Mouse (Mus musculus) liver, postnatal 0 days (tissue): Measurements from ENCODE around the gene Utrn. TPM values are rescaled to one million over a fixed set of nuclear protein-coding genes. Genes with fewer than 3 reads are reported as not detected.

Experiments
- ATAC-seq: fragments of 200-750 bp; cut with Nextera tagmentation; 2 replicates; pipeline ENCODE4 v1.8.0; 2017; ENCODE audit warnings: mild to moderate bottlenecking, moderate library complexity
- DNase-seq: peaks from one replicate; pipeline ENCODE4 v3.0.0-alpha.2; 2016
- H3K27ac ChIP-seq: fragments of 300-500 bp; sonication (generic); 2 replicates; pipeline ENCODE4 v1.5.1; 2014; ENCODE audit warnings: antibody characterized with exemption, moderate library complexity, mild to moderate bottlenecking, low read depth
- H3K27me3 ChIP-seq: fragments of 300-500 bp; sonication (generic); 2 replicates; pipeline ENCODE4 v1.6.1; 2014; ENCODE audit warnings: low read length, control low read depth, mixed read lengths; ENCODE audit not compliant: insufficient read depth
- H3K36me3 ChIP-seq: fragments of 300-500 bp; sonication (generic); replicated peaks from 2 replicates; pipeline ENCODE4 v1.6.1; 2014; ENCODE audit warnings: mild to moderate bottlenecking, control low read depth, low read length, moderate library complexity, mixed read lengths; ENCODE audit not compliant: insufficient read depth
- H3K4me1 ChIP-seq: fragments of 300-500 bp; sonication (generic); 2 replicates; pipeline ENCODE4 v1.6.1; 2014; ENCODE audit warnings: antibody characterized with exemption, mild to moderate bottlenecking, control low read depth; ENCODE audit not compliant: insufficient read depth
- H3K4me2 ChIP-seq: fragments of 300-500 bp; sonication (generic); 2 replicates; pipeline ENCODE4 v1.6.1; 2014; ENCODE audit warnings: low read depth, mild to moderate bottlenecking, low read length, moderate library complexity, mixed read lengths
- H3K4me3 ChIP-seq: fragments of 300-500 bp; sonication (generic); 2 replicates; pipeline ENCODE4 v1.5.1; 2014; ENCODE audit warnings: low read depth, low read length
- H3K9ac ChIP-seq: fragments of 300-500 bp; sonication (generic); replicated peaks from 2 replicates; pipeline ENCODE4 v1.6.1; 2014; ENCODE audit warnings: mild to moderate bottlenecking, moderate library complexity
- H3K9me3 ChIP-seq: fragments of 300-500 bp; sonication (generic); 2 replicates; pipeline ENCODE4 v1.6.1; 2016; ENCODE audit warnings: mild to moderate bottlenecking, control low read depth, low read length, mixed read lengths
- CTCF ChIP-seq: sonication (generic); IDR thresholded peaks from 2 replicates; pipeline ENCODE4 v1.5.1; 2016; ENCODE audit warnings: antibody characterized with exemption, low read depth
- EP300 ChIP-seq: IDR thresholded peaks from 2 replicates; pipeline ENCODE4 v1.6.1; 2016; ENCODE audit warnings: antibody characterized with exemption, low read depth, mild to moderate bottlenecking
- WGBS: fragments of 180-500 bp; shearing (Covaris S2); extraction: QIAGEN DNeasy Blood & Tissue Kit; methylation state at CpG from one replicate; pipeline ENCODE4 v1.1.7; 2014; ENCODE audit not compliant: insufficient replicate concordance; 5-methylcytosine and 5-hydroxymethylcytosine counted together
- polyA plus RNA-seq: library from polyadenylated mRNA; unstranded; fragments of >200 nt; fragmentation: Nextera tagmentation; extraction: Ambion mirVana; gene quantifications from 2 replicates; pipeline ENCODE4 v1.2.1, GENCODE M21; 2015

The Utrn gene
- polyA plus RNA-seq, 1 experiment from 2014 or later: 9.7 TPM

DNA sequence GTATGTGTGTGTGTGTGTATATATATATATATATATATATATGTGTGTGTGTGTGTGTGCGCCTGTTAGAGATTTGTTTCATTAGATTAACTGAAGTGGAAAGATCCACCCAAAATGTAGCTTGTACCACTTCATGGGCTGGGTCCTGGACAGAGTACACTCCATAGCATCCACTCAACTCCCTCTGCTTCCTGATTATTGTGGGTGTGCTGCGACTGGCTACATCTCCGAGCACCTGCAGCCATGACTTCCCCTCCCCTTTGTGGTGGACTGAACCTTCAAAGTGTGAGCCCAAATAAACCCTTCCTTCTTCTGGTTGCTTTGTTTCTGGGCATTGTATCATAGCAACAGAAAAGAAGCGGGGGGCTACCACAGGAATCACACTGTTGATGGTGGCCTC, 6.2 kb upstream of the Utrn start:
- Histone ChIP-seq H3K4me3 (no peak overlapping the region), H3K4me1 (no peaks in the 10 kb centered on the region), H3K27ac (no peak overlapping the region; the same call in 1 of the 2 replicates), H3K36me3 (no peaks in the 10 kb centered on the region), H3K9me3 (no peaks in the 10 kb centered on the region), H3K27me3 (no peaks in the 10 kb centered on the region), H3K4me2 (no peak overlapping the region), H3K9ac (no peak overlapping the region)
- DNase-seq: no peak
- ATAC-seq: no peak
- WGBS: 79% methylated on average over 4 of the region's 4 CpGs
- TF ChIP-seq EP300 (no peak), CTCF (no peak)

DNA sequence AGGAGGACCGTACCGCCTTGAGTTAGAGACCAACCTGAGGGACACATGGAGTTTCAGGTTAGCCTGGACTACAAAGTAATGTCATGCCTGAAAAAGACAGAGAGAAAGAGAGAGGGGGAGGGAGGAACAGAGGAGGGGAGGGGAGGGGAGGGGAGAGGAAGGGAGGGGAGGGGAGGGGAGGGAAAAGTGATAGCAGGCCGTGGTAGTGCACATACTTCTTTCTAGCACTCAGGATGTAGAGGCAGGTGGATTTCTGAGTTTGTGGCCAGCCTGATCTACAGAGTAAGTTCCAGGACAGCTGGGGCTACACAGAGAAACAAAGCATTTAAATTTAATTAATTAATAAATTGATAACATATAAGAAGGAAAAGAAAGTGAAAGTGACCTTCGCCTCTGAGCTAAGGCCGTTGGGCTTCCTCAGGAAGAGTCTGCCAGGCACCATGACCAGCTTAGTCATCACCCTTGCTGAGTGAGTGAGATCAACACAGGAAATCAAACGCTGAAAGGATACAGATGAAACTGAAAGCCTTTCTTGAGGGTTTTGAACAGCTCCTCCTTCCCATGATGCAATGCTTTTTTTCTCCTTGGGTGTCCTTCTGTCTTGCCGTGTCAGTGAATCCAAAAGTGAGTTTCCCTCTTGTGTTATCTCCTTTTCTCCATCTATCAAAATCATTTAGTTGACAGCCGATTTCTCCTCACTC, 5.6 kb upstream of the Utrn start:
- Histone ChIP-seq H3K9me3 (no peaks in the 10 kb centered on the region), H3K9ac (no peak overlapping the region), H3K27ac (peak overlapping the region; percentile 4; the same call in 1 of the 2 replicates), H3K4me2 (peak overlapping the region; percentile 59), H3K36me3 (no peaks in the 10 kb centered on the region), H3K4me3 (peak overlapping the region; percentile 26), H3K27me3 (no peaks in the 10 kb centered on the region), H3K4me1 (no peaks in the 10 kb centered on the region)
- DNase-seq (no peak), ATAC-seq (peak; percentile 72)
- 38% methylated on average over 8 of the region's 8 CpGs for WGBS
- TF ChIP-seq EP300: no peak
- TF ChIP-seq CTCF: no peak

DNA sequence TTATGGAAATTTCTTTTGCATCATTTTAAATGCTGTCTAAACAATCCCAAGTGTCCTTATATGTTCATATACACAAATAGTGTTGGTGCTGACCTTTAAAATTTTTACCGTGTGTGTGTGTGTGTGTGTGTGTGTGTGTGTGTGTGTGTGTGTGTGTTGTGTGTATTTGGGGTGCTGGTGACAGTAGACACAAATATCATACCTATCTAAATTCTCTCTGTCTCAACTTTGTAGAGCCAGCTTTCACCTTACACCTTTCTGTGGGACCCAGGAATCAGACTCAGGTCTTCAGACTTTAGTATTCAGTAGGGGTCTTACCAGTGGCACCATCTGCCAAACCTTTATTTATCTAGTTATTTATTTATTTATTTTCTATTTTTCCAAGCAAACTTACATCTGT, 681 bp upstream of the Utrn start:
- no peaks in the 10 kb centered on the region for H3K36me3 ChIP-seq
- no peak for TF ChIP-seq CTCF
- no peak for TF ChIP-seq EP300
- H3K9ac ChIP-seq: peak overlapping the region; percentile 84; the same call in 1 of the 2 replicates
- WGBS: 15% methylated on average over 1 of the region's 1 CpGs
- H3K4me1 ChIP-seq: peaks cover 14% of the 10 kb centered on the region
- H3K27ac ChIP-seq: peak overlapping the region; percentile 99; the same call in 1 of the 2 replicates
- peak overlapping the region; percentile 90 for H3K4me2 ChIP-seq
- no peaks in the 10 kb centered on the region for H3K27me3 ChIP-seq
- H3K9me3 ChIP-seq: no peaks in the 10 kb centered on the region
- no peak for DNase-seq
- H3K4me3 ChIP-seq: peak overlapping the region; percentile 82
- no peak for ATAC-seq

GRCm38 (mm10) chr10:12868189-12869028, 756 bp downstream of the Utrn start:
- H3K9me3 ChIP-seq: no peaks in the 10 kb centered on the region
- DNase-seq: peak; percentile 84
- peak overlapping the region; percentile 90 for H3K4me2 ChIP-seq
- H3K27me3 ChIP-seq: no peaks in the 10 kb centered on the region
- H3K9ac ChIP-seq: peak overlapping the region; percentile 84
- peak overlapping the region; percentile 82 for H3K4me3 ChIP-seq
- TF ChIP-seq CTCF (no peak), EP300 (no peak)
- H3K36me3 ChIP-seq: no peaks in the 10 kb centered on the region
- H3K27ac ChIP-seq: peak overlapping the region; percentile 99
- ATAC-seq: peak; percentile 74
- under 1% methylated on average over 40 of the region's 41 CpGs for WGBS
- peaks cover 14% of the 10 kb centered on the region for H3K4me1 ChIP-seq

DNA sequence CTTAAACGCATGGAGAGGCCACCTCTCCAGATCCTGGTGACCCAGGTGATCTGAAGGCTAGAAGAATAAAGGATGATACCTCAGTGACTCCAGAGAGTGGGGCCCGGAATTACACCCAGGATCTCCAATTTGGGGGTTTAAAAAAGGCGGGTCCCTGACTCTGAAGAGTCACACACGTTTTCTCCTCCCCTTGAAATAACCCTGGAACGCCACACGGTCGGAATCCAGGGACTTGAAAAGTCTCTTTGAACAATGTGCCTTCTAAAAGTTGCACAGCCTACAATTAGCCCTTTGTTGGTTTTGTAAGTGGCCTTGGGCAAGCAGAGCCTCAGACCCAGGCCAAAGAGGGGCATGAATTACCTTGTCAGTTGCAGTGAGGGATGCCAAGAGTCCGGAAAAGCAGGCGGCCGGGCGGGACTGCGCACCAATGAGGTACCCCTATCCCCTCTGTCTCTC, 1.4 kb downstream of the Utrn start:
- peak overlapping the region; percentile 82 for H3K4me3 ChIP-seq
- 0% methylated on average over 12 of the region's 12 CpGs for WGBS
- H3K27me3 ChIP-seq: no peaks in the 10 kb centered on the region
- ATAC-seq (no peak), DNase-seq (no peak)
- no peaks in the 10 kb centered on the region for H3K9me3 ChIP-seq
- peaks cover 14% of the 10 kb centered on the region for H3K4me1 ChIP-seq
- H3K9ac ChIP-seq: peak overlapping the region; percentile 84
- TF ChIP-seq CTCF (no peak), EP300 (no peak)
- peak overlapping the region; percentile 99 for H3K27ac ChIP-seq
- H3K36me3 ChIP-seq: no peaks in the 10 kb centered on the region
- H3K4me2 ChIP-seq: peak overlapping the region; percentile 90

- Histone ChIP-seq H3K4me3 (peak overlapping the region; percentile 82), H3K36me3 (no peaks in the 10 kb centered on the region), H3K27ac (peak overlapping the region; percentile 99), H3K9ac (peak overlapping the region; percentile 84), H3K27me3 (no peaks in the 10 kb centered on the region), H3K4me2 (peak overlapping the region; percentile 90), H3K9me3 (no peaks in the 10 kb centered on the region), H3K4me1 (peaks cover 14% of the 10 kb centered on the region)
- DNase-seq (peak; percentile 67), ATAC-seq (peak; percentile 18)
- WGBS: under 1% methylated on average over 28 of the region's 28 CpGs
- TF ChIP-seq CTCF (peak; percentile 41), EP300 (no peak)
These were observed 2.0 kb downstream of the Utrn start for GRCm38 (mm10) chr10:12866971-12867732.
